Mouse (Mus musculus): ENCODE measurements around the gene Scarb1. TPM values are rescaled to one million over a fixed set of nuclear protein-coding genes. Genes with fewer than 3 reads are reported as not detected.

The Scarb1 gene
- polyA plus RNA-seq, 1 experiment from 2014 or later: 28.2 TPM

DNA sequence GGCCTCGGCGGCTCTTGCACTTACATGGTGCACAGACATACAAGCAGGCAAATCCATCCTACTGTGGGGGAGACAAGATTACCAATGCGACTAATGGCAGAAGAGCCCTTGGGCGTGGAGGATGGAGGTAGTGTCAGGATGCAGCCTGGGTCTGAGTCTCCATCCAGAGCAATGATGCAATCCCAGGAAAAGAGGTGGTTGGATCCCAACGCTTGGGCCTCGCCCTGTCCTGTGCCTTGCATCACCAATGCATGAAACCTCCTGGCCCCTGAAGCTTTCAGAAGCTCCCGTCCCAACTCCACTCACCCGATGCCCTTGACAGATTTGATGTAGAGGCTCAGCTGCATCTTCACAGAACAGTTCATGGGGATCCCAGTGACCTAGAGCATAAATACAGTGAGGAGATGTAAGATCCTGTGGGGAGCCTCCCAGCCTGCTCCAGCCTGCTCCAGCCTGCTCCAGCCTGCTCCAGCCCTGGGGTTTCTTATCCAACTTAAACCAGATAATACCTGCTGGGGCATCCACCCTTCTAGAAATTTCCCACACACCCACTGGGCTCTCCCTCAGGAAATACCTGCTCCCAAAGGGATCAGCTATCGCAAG lies 53.7 kb downstream of the Scarb1 start:
- no peak overlapping the region for H3K27ac ChIP-seq
- no peak overlapping the region for H3K4me3 ChIP-seq
- H3K4me1 ChIP-seq: peaks cover 3% of the 10 kb centered on the region; the same call in 1 of the 2 replicates
- no peak overlapping the region for H3K4me2 ChIP-seq (replicated peaks)
- H3K9me3 ChIP-seq: no peaks in the 10 kb centered on the region
- 93% methylated on average over 9 of the region's 9 CpGs for WGBS
- H3K36me3 ChIP-seq: peaks cover 4% of the 10 kb centered on the region; the same call in 1 of the 2 replicates
- no peak for ATAC-seq (ENCODE audit: low FRiP score, low read depth)
- no peak overlapping the region for H3K9ac ChIP-seq
- H3K27me3 ChIP-seq (replicated peaks): no peaks in the 10 kb centered on the region

- no peak overlapping the region for H3K4me3 ChIP-seq
- peaks cover 4% of the 10 kb centered on the region; the same call in 1 of the 2 replicates for H3K36me3 ChIP-seq
- H3K4me1 ChIP-seq: peaks cover 3% of the 10 kb centered on the region; the same call in 1 of the 2 replicates
- no peak overlapping the region for H3K27ac ChIP-seq
- H3K9me3 ChIP-seq: no peaks in the 10 kb centered on the region
- no peak for ATAC-seq (ENCODE audit: low FRiP score, low read depth)
- H3K4me2 ChIP-seq (replicated peaks): no peak overlapping the region
- 70% methylated on average over 11 of the region's 11 CpGs for WGBS
- H3K27me3 ChIP-seq (replicated peaks): no peaks in the 10 kb centered on the region
- H3K9ac ChIP-seq: no peak overlapping the region
Observed at GRCm38 (mm10) chr5:125286090-125286489, 54.8 kb downstream of the Scarb1 start.

DNA sequence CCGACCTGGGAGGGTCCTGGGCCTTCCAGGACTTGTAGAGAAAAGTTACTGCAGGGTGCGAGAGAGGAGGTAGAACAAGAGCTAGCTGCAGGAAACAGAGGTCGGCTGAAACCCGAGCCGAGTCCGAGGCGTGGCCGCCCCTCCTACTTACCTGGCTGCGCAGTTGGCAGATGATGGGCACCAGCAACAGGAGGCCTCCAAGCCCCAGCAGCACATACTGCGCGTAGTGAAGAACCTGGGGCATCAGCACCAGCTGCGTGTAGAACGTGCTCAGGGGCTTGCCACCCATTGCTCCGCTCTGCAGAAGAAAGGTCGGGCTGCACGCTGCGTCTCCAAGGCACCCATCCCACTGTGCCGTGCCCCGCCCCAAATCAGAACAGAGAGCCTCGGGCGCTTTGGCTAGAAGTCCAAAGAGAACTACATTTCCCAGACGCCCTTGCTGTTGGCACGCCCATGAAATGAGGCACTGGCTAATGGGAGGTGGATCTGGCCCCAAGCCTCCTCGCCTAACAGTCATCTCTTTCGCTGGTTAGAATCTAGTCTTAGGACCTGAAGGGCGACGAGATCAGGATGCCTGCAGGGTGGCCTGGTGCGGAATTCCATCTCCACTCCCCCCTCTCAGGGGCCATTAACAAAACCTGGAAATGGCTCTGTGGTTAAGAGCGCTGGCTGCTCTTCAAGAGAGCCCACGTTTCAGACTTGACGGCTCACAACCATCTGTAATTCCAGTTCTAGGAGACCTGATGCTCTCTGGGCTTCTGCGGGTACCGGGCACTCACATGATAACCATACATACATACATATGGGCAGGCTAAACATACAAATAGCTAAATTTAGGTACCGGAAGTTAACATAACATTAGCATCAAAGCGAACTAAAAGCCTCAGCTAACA lies 56.9 kb downstream of the Scarb1 start:
- Histone ChIP-seq H3K27ac (no peak overlapping the region), H3K9ac (0 out of 2 replicates have a peak overlapping the region, but pooled peaks have one; percentile 42), H3K9me3 (no peaks in the 10 kb centered on the region), H3K4me3 (peak overlapping the region; percentile 25), H3K36me3 (peaks cover 4% of the 10 kb centered on the region; the same call in 1 of the 2 replicates), H3K4me1 (peaks cover 6% of the 10 kb centered on the region), H3K27me3 (replicated peaks) (no peaks in the 10 kb centered on the region), H3K4me2 (replicated peaks) (peak overlapping the region; percentile 63)
- WGBS: 14% methylated on average over 35 of the region's 35 CpGs
- ATAC-seq (ENCODE audit: low FRiP score, low read depth): peak; percentile 82

DNA sequence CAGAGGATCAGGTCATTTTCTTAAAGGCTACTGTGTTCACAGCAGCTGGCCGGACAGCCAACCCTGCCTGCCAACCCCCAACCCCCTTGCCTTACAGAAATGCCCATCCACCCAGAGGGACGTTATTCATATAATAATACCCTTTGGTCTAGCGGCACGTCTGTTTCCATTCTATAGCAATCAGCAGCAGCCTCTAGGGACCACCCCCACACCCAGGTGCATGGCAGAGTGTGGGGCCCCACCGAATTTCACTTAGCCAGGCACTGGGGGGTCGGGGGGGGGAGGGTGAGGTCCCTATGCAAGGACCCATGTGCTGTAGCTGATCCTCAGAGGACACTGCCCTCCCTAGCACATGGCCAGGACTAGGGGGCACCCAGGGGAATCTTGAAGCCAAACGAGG lies 61.7 kb downstream of the Scarb1 start:
- no peak overlapping the region for H3K9ac ChIP-seq
- H3K27ac ChIP-seq: no peak overlapping the region
- no peak for ATAC-seq (ENCODE audit: low FRiP score, low read depth)
- H3K36me3 ChIP-seq: no peaks in the 10 kb centered on the region
- peaks cover 6% of the 10 kb centered on the region for H3K4me1 ChIP-seq
- H3K9me3 ChIP-seq: no peaks in the 10 kb centered on the region
- 58% methylated on average over 7 of the region's 7 CpGs for WGBS
- H3K27me3 ChIP-seq (replicated peaks): no peaks in the 10 kb centered on the region
- H3K4me3 ChIP-seq: no peak overlapping the region
- H3K4me2 ChIP-seq (replicated peaks): no peak overlapping the region

- 32% methylated on average over 6 of the region's 6 CpGs for WGBS
- Histone ChIP-seq H3K4me3 (no peak overlapping the region), H3K36me3 (no peaks in the 10 kb centered on the region), H3K27ac (no peak overlapping the region), H3K27me3 (replicated peaks) (no peaks in the 10 kb centered on the region), H3K9me3 (no peaks in the 10 kb centered on the region), H3K4me2 (replicated peaks) (no peak overlapping the region), H3K4me1 (peaks cover 3% of the 10 kb centered on the region), H3K9ac (no peak overlapping the region)
- ATAC-seq (ENCODE audit: low FRiP score, low read depth): no peak
Observed at GRCm38 (mm10) chr5:125278314-125278713, 62.6 kb downstream of the Scarb1 start.

DNA sequence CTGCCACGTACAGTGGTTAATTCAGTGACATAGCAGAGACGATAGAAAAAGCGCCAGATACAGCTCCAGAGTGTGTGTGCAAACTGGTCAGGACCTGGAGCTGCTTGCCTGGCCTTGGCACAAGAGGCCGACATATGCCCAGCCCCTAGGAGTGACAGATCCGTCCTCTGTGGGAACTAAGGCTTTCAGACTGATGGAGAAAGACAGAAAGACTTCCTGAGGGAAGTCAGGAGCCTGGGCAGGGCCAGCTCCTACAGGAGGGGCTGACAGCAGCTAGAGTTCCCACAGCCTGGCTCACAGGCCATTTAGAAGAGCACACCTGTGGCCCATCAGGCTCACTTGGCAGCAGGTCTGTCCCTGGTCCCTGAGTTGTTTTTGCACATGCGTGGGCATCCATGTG lies 63.6 kb downstream of the Scarb1 start:
- 91% methylated on average over 6 of the region's 6 CpGs for WGBS
- ATAC-seq (ENCODE audit: low FRiP score, low read depth): no peak

DNA sequence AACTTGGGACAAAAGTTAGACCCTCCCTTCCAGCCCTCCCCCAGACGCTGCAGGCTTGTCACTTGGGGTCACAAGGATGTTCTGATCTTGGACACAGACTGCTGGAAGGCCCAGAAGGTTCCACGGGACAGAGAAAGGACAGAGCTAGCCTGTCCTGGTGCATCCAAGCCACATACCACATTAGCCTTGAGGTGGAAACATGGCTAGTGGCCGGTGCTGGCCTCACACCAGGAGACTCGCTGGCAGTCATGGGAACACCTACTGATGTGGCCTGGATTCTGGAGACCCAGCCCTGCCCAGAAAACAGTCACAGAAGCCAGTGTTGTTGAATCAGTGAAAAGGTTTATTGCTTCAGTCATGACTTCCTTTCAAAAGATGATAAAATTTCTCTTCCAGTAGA lies 64.1 kb downstream of the Scarb1 start:
- peaks cover 3% of the 10 kb centered on the region for H3K4me1 ChIP-seq
- no peaks in the 10 kb centered on the region for H3K36me3 ChIP-seq
- H3K9me3 ChIP-seq: no peaks in the 10 kb centered on the region
- H3K27me3 ChIP-seq (replicated peaks): no peaks in the 10 kb centered on the region
- no peak overlapping the region for H3K27ac ChIP-seq
- no peak for ATAC-seq (ENCODE audit: low FRiP score, low read depth)
- no peak overlapping the region for H3K9ac ChIP-seq
- H3K4me3 ChIP-seq: no peak overlapping the region
- WGBS: 77% methylated on average over 4 of the region's 4 CpGs
- H3K4me2 ChIP-seq (replicated peaks): no peak overlapping the region

More for the DNA sequence above, 63.6 kb downstream of the Scarb1 start:
- H3K36me3 ChIP-seq: no peaks in the 10 kb centered on the region
- no peak overlapping the region for H3K4me3 ChIP-seq
- no peak overlapping the region for H3K4me2 ChIP-seq (replicated peaks)
- H3K9ac ChIP-seq: no peak overlapping the region
- H3K27me3 ChIP-seq (replicated peaks): no peaks in the 10 kb centered on the region
- no peaks in the 10 kb centered on the region for H3K9me3 ChIP-seq
- no peak overlapping the region for H3K27ac ChIP-seq
- H3K4me1 ChIP-seq: peaks cover 3% of the 10 kb centered on the region

GRCm38 (mm10) chr5:125275315-125275714 lies 65.6 kb downstream of the Scarb1 start:
- peaks cover 9% of the 10 kb centered on the region for H3K4me1 ChIP-seq
- H3K9me3 ChIP-seq: no peaks in the 10 kb centered on the region
- H3K27me3 ChIP-seq (replicated peaks): no peaks in the 10 kb centered on the region
- H3K36me3 ChIP-seq: no peaks in the 10 kb centered on the region
- WGBS: 76% methylated on average over 8 of the region's 8 CpGs
- no peak overlapping the region for H3K27ac ChIP-seq
- H3K4me3 ChIP-seq: no peak overlapping the region
- H3K4me2 ChIP-seq (replicated peaks): no peak overlapping the region
- H3K9ac ChIP-seq: no peak overlapping the region
- ATAC-seq (ENCODE audit: low FRiP score, low read depth): no peak

DNA sequence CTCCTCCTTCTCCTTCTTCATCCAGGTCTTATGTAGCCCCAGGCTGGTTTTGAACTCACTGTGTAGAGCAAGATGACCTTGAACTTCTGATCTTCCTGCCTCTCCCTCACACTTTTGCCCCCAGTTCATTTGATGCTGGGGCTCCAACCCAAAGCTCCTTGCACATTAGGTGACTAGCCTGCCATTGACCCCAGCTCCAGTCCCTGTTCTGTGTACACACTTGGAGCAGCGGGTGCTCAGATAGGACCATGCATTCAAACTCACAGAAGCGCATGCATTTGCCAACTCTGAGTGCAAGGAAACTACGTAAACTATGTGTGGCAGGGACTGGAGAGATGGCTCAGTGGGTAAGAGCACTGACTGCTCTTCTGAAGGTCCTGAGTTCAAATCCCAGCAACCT lies 66.1 kb downstream of the Scarb1 start:
- Histone ChIP-seq H3K9me3 (no peaks in the 10 kb centered on the region), H3K4me3 (no peak overlapping the region), H3K4me1 (peaks cover 9% of the 10 kb centered on the region), H3K27ac (no peak overlapping the region), H3K4me2 (replicated peaks) (no peak overlapping the region), H3K9ac (no peak overlapping the region), H3K27me3 (replicated peaks) (no peaks in the 10 kb centered on the region), H3K36me3 (no peaks in the 10 kb centered on the region)
- ATAC-seq (ENCODE audit: low FRiP score, low read depth): no peak
- WGBS: 89% methylated on average over 3 of the region's 3 CpGs

- H3K36me3 ChIP-seq: no peaks in the 10 kb centered on the region
- no peaks in the 10 kb centered on the region for H3K27me3 ChIP-seq (replicated peaks)
- H3K9me3 ChIP-seq: no peaks in the 10 kb centered on the region
- H3K27ac ChIP-seq: no peak overlapping the region
- no peak overlapping the region for H3K4me2 ChIP-seq (replicated peaks)
- H3K4me1 ChIP-seq: peaks cover 6% of the 10 kb centered on the region
- ATAC-seq (ENCODE audit: low FRiP score, low read depth): no peak
- no peak overlapping the region for H3K4me3 ChIP-seq
- no peak overlapping the region for H3K9ac ChIP-seq
- WGBS: 93% methylated on average over 2 of the region's 2 CpGs
Observed at GRCm38 (mm10) chr5:125274182-125274581, 66.7 kb downstream of the Scarb1 start.

GRCm38 (mm10) chr5:125273666-125274109 lies 67.2 kb downstream of the Scarb1 start:
- Histone ChIP-seq H3K27ac (no peak overlapping the region), H3K27me3 (replicated peaks) (no peaks in the 10 kb centered on the region), H3K4me1 (peaks cover 9% of the 10 kb centered on the region; the same call in 1 of the 2 replicates), H3K36me3 (no peaks in the 10 kb centered on the region), H3K9me3 (no peaks in the 10 kb centered on the region), H3K4me2 (replicated peaks) (no peak overlapping the region), H3K9ac (no peak overlapping the region), H3K4me3 (no peak overlapping the region)
- 42% methylated on average over 8 of the region's 8 CpGs for WGBS
- no peak for ATAC-seq (ENCODE audit: low FRiP score, low read depth)

DNA sequence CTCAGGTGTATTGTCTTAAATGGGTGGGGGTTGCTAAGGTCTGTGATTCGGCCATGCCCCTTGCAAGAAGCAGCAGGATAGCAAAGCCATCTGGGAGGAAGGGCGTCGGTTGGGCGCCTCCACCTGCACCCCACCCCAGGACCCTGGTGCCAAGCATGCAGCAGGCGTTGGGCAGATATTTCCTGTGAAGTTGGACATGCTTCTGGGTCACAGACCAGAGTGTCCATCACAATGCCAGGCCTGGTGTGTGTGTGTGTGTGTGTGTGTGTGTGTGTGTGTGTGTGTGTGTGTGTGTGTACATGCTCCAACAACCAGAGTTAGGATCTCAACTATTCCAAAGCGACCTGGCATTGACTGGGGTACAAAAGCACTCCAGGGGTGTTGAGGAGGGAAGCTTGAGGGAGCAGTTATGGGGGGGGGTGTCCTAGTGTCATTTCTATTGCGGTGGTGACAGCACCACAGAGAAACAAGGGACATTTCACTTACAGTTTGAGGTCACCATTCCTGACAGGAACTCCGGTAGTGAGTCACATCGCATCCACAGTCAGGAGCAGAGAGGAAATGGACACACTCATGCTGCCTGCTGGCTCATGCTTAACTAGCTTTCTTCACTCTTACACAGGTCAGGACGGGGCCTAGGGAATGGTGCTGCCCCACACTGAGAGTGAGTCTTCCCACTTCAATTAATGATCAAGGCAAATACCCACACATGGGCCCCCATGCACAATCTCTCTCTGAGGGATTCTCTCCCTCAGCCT lies 68.5 kb downstream of the Scarb1 start:
- Histone ChIP-seq H3K4me1 (peaks cover 17% of the 10 kb centered on the region), H3K9me3 (no peaks in the 10 kb centered on the region), H3K27ac (no peak overlapping the region), H3K36me3 (no peaks in the 10 kb centered on the region), H3K4me3 (no peak overlapping the region), H3K27me3 (replicated peaks) (no peaks in the 10 kb centered on the region), H3K4me2 (replicated peaks) (no peak overlapping the region), H3K9ac (no peak overlapping the region)
- no peak for ATAC-seq (ENCODE audit: low FRiP score, low read depth)
- 85% methylated on average over 10 of the region's 10 CpGs for WGBS

Measured in neural tube, embryonic 12.5 days (tissue).